Mouse (Mus musculus): ENCODE data around the gene Ift43.

- TF ChIP-seq CTCF (IDR thresholded peaks at IDR 0.05; ENCODE audit: control insufficient read depth, insufficient read depth, low read length): no peak
- TF ChIP-seq POLR2A (IDR thresholded peaks at IDR 0.05; ENCODE audit: borderline replicate concordance, control insufficient read depth, low read depth, low read length): no peak
These were observed 121.2 kb downstream of the Ift43 start for GRCm38 (mm10) chr12:86203443-86204057.
